Mouse (Mus musculus) kidney, adult 2 months (tissue): ENCODE measurements around the gene Sergef. TPM values are rescaled to one million over a fixed set of nuclear protein-coding genes. Genes with fewer than 3 reads are reported as not detected.
"Not testable (repeated sequence)": the region's sequence is repeated elsewhere in the genome, so short reads cannot be mapped to it uniquely, and the experiment has no call there.

Source experiments
- DNase-seq: peaks from one replicate; pipeline ENCODE4 v3.0.0; 2021
- H3K27ac ChIP-seq: fragments of 200-500 bp; 2 replicates; pipeline ENCODE4 v1.5.1; 2012; ENCODE audit warnings: low read depth, low read length, control low read depth, inconsistent platforms; ENCODE audit not compliant: insufficient read depth
- H3K27me3 ChIP-seq: fragments of 200-500 bp; replicated peaks from 2 replicates; pipeline ENCODE4 v1.6.1; 2012; ENCODE audit warnings: mild to moderate bottlenecking, moderate library complexity, low read length, inconsistent platforms; ENCODE audit not compliant: control insufficient read depth, insufficient read depth
- H3K36me3 ChIP-seq: fragments of 200-500 bp; 2 replicates; pipeline ENCODE4 v1.6.1; 2012; ENCODE audit warnings: mild to moderate bottlenecking, moderate library complexity, low read length, inconsistent platforms; ENCODE audit not compliant: control insufficient read depth, insufficient read depth
- H3K4me1 ChIP-seq: fragments of 200-500 bp; 2 replicates; pipeline ENCODE4 v1.6.1; 2011; ENCODE audit warnings: low read length; ENCODE audit not compliant: control insufficient read depth, insufficient read depth
- H3K4me3 ChIP-seq: fragments of 200-500 bp; 2 replicates; pipeline ENCODE4 v1.5.1; 2011; ENCODE audit warnings: mild to moderate bottlenecking, low read depth, low read length, control low read depth; ENCODE audit not compliant: insufficient read depth
- CTCF ChIP-seq: fragments of 200-500 bp; conservative IDR thresholded peaks from 2 replicates; pipeline ENCODE4 v1.5.1; 2011; ENCODE audit warnings: low read depth, mild to moderate bottlenecking, control low read depth, low read length, moderate library complexity, mixed read lengths; ENCODE audit not compliant: insufficient read depth, insufficient read length
- POLR2A ChIP-seq: fragments of 200-500 bp; IDR thresholded peaks from one replicate; pipeline ENCODE4 v1.6.1; 2011; ENCODE audit warnings: low read depth, low read length, control low read depth
- WGBS: fragments of 180-500 bp; shearing (Covaris S2); methylation state at CpG from one replicate; pipeline ENCODE4 v1.1.7; 2018; 5-methylcytosine and 5-hydroxymethylcytosine counted together
- polyA plus RNA-seq: library from polyadenylated mRNA; depleted of rRNA; stranded (reverse); fragments of >200 nt; gene quantifications from 2 replicates; pipeline ENCODE4 v1.2.3, GENCODE M21; 2012; rRNA removed

The Sergef gene
- 16.0 and 16.8 TPM in 2 replicates for polyA plus RNA-seq

- Histone ChIP-seq H3K4me1 (peaks cover 6% of the 10 kb centered on the region; the same call in 1 of the 2 replicates), H3K27me3 (no peaks in the 10 kb centered on the region), H3K4me3 (peak within 1 kb of the TSS; percentile 68), H3K27ac (no peak within 1 kb of the TSS), H3K36me3 (no peaks in the 10 kb centered on the region)
- DNase-seq, result peak; percentile 94
- TF ChIP-seq POLR2A (no peak), CTCF (no peak)
- WGBS, result under 1% methylated on average over 30 of the region's 30 CpGs
Measured at GRCm38 (mm10) chr7:46639692-46640031, at the start of gene Sergef. TSS of gene Sergef (minus strand) at chr7:46639807.

GRCm38 (mm10) chr7:46686827-46687226, 47.2 kb upstream of the Sergef start:
- Histone ChIP-seq H3K27me3 (no peaks in the 10 kb centered on the region; the same call in 1 of the 2 replicates), H3K27ac (no peak overlapping the region), H3K4me1 (no peaks in the 10 kb centered on the region), H3K36me3 (no peaks in the 10 kb centered on the region), H3K4me3 (no peak overlapping the region)
- no peak for TF ChIP-seq CTCF
- TF ChIP-seq POLR2A, result no peak
- no peak for DNase-seq
- WGBS, result 83% methylated on average over 5 of the region's 5 CpGs

GRCm38 (mm10) chr7:46680732-46681131, 41.1 kb upstream of the Sergef start:
- Histone ChIP-seq H3K4me1 (no peaks in the 10 kb centered on the region), H3K27me3 (no peaks in the 10 kb centered on the region; the same call in 1 of the 2 replicates), H3K36me3 (no peaks in the 10 kb centered on the region), H3K27ac (no peak overlapping the region), H3K4me3 (no peak overlapping the region)
- no peak for DNase-seq
- TF ChIP-seq CTCF (no peak), POLR2A (no peak)

GRCm38 (mm10) chr7:46679044-46679443, 39.4 kb upstream of the Sergef start:
- not testable (repeated sequence) for H3K27me3 ChIP-seq, H3K4me1 ChIP-seq, H3K4me3 ChIP-seq, H3K36me3 ChIP-seq, DNase-seq, H3K27ac ChIP-seq
- WGBS, result 66% methylated on average over 7 of the region's 7 CpGs

- TF ChIP-seq CTCF (no peak), POLR2A (no peak)
- Histone ChIP-seq H3K4me1 (no peaks in the 10 kb centered on the region), H3K36me3 (no peaks in the 10 kb centered on the region), H3K4me3 (no peak overlapping the region), H3K27me3 (no peaks in the 10 kb centered on the region; the same call in 1 of the 2 replicates), H3K27ac (no peak overlapping the region)
- DNase-seq, result no peak
- WGBS, result 90% methylated on average over 3 of the region's 3 CpGs
Measured at GRCm38 (mm10) chr7:46678417-46678816, 38.8 kb upstream of the Sergef start.

- Histone ChIP-seq H3K36me3 (no peaks in the 10 kb centered on the region), H3K4me3 (no peak overlapping the region), H3K4me1 (no peaks in the 10 kb centered on the region), H3K27ac (no peak overlapping the region), H3K27me3 (no peaks in the 10 kb centered on the region)
- TF ChIP-seq CTCF, result no peak
- no peak for TF ChIP-seq POLR2A
- whole genome bisulfite sequencing, result 44% methylated on average over 5 of the region's 5 CpGs
- DNase-seq, result no peak
Measured at GRCm38 (mm10) chr7:46676808-46677360, 37.3 kb upstream of the Sergef start.

- no peaks in the 10 kb centered on the region for H3K36me3 ChIP-seq
- H3K27ac ChIP-seq, result no peak overlapping the region
- no peak for TF ChIP-seq POLR2A
- TF ChIP-seq CTCF, result no peak
- no peak overlapping the region for H3K4me3 ChIP-seq
- 87% methylated on average over 8 of the region's 8 CpGs for WGBS
- H3K27me3 ChIP-seq, result no peaks in the 10 kb centered on the region
- no peaks in the 10 kb centered on the region for H3K4me1 ChIP-seq
- no peak for DNase-seq
Measured at GRCm38 (mm10) chr7:46675886-46676285, 36.3 kb upstream of the Sergef start.

GRCm38 (mm10) chr7:46675061-46675460, 35.5 kb upstream of the Sergef start:
- DNase-seq, result peak; percentile 5
- H3K27ac ChIP-seq, result no peak overlapping the region
- 74% methylated on average over 7 of the region's 7 CpGs for WGBS
- TF ChIP-seq POLR2A (no peak), CTCF (no peak)
- H3K4me1 ChIP-seq, result no peaks in the 10 kb centered on the region
- no peaks in the 10 kb centered on the region for H3K36me3 ChIP-seq
- H3K27me3 ChIP-seq, result no peaks in the 10 kb centered on the region
- no peak overlapping the region for H3K4me3 ChIP-seq
